ENCODE assay signal across 8 mouse cellular contexts in the genomic region with DNA sequence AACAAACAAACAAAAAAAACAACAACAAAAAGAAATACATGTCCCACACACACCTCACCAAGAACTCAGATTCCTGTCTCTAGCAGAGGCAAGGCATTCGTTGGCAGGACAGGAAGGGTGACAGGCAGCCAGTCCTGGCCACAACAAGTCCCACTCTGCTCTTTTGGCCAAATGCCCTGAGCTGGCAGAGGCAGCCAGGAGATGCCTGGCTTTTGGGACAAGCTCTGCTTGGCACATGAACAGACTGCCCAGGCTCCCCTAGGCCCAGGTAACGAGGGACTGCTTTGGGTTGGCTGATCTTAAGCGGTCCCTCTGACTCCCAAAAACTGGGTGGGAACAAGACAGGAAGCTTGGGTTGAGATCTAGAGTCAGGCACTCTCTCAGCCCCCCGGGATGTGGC. TPM values are rescaled to one million over a fixed set of nuclear protein-coding genes. Genes with fewer than 3 reads are reported as not detected.
DNase-seq lines count a peak whose midpoint lies in the region; ATAC-seq and TF ChIP-seq lines count a peak whose summit lies in the region.

No protein-coding gene starts in this region.

- H3K9me3 ChIP-seq in intestine, embryonic 14.5 days (ENCODE audit: control insufficient read depth, low read length), result no peaks in the 10 kb centered on the region
- no peaks in the 10 kb centered on the region for H3K9me3 ChIP-seq in liver, postnatal 0 days (ENCODE audit: low read length)
- H3K9me3 ChIP-seq in stomach, embryonic 16.5 days (replicated peaks; ENCODE audit: control insufficient read depth, low read length), result no peaks in the 10 kb centered on the region

- intact Hi-C loops in left cerebral cortex, adult 2 months (cut with DNase I), result no loop called here

- WGBS in intestine, embryonic 14.5 days, result 37% methylated on average over 4 of the region's 4 CpGs
- WGBS in liver, postnatal 0 days (ENCODE audit: insufficient replicate concordance), result 30% methylated on average over 4 of the region's 4 CpGs
- 27% methylated on average over 4 of the region's 4 CpGs for WGBS in stomach, embryonic 16.5 days

- ATAC-seq in intestine, embryonic 14.5 days (replicated peaks; ENCODE audit: low FRiP score, low TSS enrichment, low read depth), result no peak
- no peak for ATAC-seq in liver, postnatal 0 days
- ATAC-seq in stomach, embryonic 16.5 days (ENCODE audit: insufficient read depth, low FRiP score), result no peak
- no peak for ATAC-seq in granulocyte monocyte progenitor cell, adult 5-6 weeks (replicated peaks; ENCODE audit: poor library complexity, severe bottlenecking)

- peak overlapping the region; percentile 71 for H3K4me3 ChIP-seq in left cerebral cortex, adult 2 months
- peak overlapping the region; percentile 67 for H3K4me3 ChIP-seq in intestine, embryonic 14.5 days (ENCODE audit: low read depth, low read length)
- H3K4me3 ChIP-seq in liver, postnatal 0 days (ENCODE audit: low read depth, low read length), result peak overlapping the region; percentile 72
- H3K4me3 ChIP-seq in stomach, embryonic 16.5 days (replicated peaks; ENCODE audit: low read length), result peak overlapping the region; percentile 85

- 0 out of 2 replicates have a peak, but pooled peaks cover 4% of the 10 kb centered on the region for H3K36me3 ChIP-seq in intestine, embryonic 14.5 days (ENCODE audit: control insufficient read depth, insufficient read depth, low read length)
- peaks cover 4% of the 10 kb centered on the region; the same call in 1 of the 2 replicates for H3K36me3 ChIP-seq in liver, postnatal 0 days (replicated peaks; ENCODE audit: insufficient read depth, low read length)
- H3K36me3 ChIP-seq in stomach, embryonic 16.5 days (ENCODE audit: control insufficient read depth, insufficient read depth, low read length), result no peaks in the 10 kb centered on the region

- peak overlapping the region; percentile 78 for H3K9ac ChIP-seq in intestine, embryonic 14.5 days (ENCODE audit: low read length)
- peak overlapping the region; percentile 82 for H3K9ac ChIP-seq in liver, postnatal 0 days (replicated peaks)
- peak overlapping the region; percentile 87 for H3K9ac ChIP-seq in stomach, embryonic 16.5 days (ENCODE audit: low read length)

- TF ChIP-seq CTCF in left cerebral cortex, adult 2 months (IDR thresholded peaks at IDR 0.05), result no peak
- no peak for TF ChIP-seq CTCF in liver, postnatal 0 days (IDR thresholded peaks at IDR 0.05; ENCODE audit: low read depth)

- no peaks in the 10 kb centered on the region for H3K27me3 ChIP-seq in intestine, embryonic 14.5 days (replicated peaks; ENCODE audit: control insufficient read depth, insufficient read depth, low read length)
- H3K27me3 ChIP-seq in liver, postnatal 0 days (ENCODE audit: insufficient read depth, low read length), result no peaks in the 10 kb centered on the region
- no peaks in the 10 kb centered on the region for H3K27me3 ChIP-seq in stomach, embryonic 16.5 days (ENCODE audit: control insufficient read depth, insufficient read depth, low read length)

- H3K4me1 ChIP-seq in intestine, embryonic 14.5 days (replicated peaks; ENCODE audit: control insufficient read depth, insufficient read depth, low read length), result peaks cover 34% of the 10 kb centered on the region
- peaks cover 32% of the 10 kb centered on the region for H3K4me1 ChIP-seq in liver, postnatal 0 days (ENCODE audit: insufficient read depth)
- H3K4me1 ChIP-seq in stomach, embryonic 16.5 days (ENCODE audit: control insufficient read depth, insufficient read depth, low read length), result peaks cover 37% of the 10 kb centered on the region

- no peak for TF ChIP-seq EP300 in liver, postnatal 0 days (IDR thresholded peaks at IDR 0.05; ENCODE audit: low read depth)

- no peak for DNase-seq in left cerebral cortex, adult 2 months (ENCODE audit: extremely low spot score in 1 of 2, low spot score in 2 of 2)
- DNase-seq in left cerebral cortex, adult 11 months (ENCODE audit: low spot score), result no peak
- peak; percentile 98 for DNase-seq in cerebellum, adult 11-12 months
- peak; percentile 73 for DNase-seq in gastrocnemius, postnatal 10 days
- no peak for DNase-seq in intestine, embryonic 14.5 days (ENCODE audit: low spot score)
- DNase-seq in liver, postnatal 0 days, result no peak

- H3K27ac ChIP-seq in left cerebral cortex, adult 2 months, result 0 out of 2 replicates have a peak overlapping the region, but pooled peaks have one; percentile 85
- no peak overlapping the region for H3K27ac ChIP-seq in intestine, embryonic 14.5 days (ENCODE audit: low read depth)
- 0 out of 2 replicates have a peak overlapping the region, but pooled peaks have one; percentile 81 for H3K27ac ChIP-seq in liver, postnatal 0 days (ENCODE audit: low read depth)
- H3K27ac ChIP-seq in stomach, embryonic 16.5 days (ENCODE audit: low read length), result no peak overlapping the region

- H3K4me2 ChIP-seq in intestine, embryonic 14.5 days (ENCODE audit: low read length), result peak overlapping the region; percentile 96
- H3K4me2 ChIP-seq in liver, postnatal 0 days (ENCODE audit: low read depth, low read length), result peak overlapping the region; percentile 100
- peak overlapping the region; percentile 88 for H3K4me2 ChIP-seq in stomach, embryonic 16.5 days (ENCODE audit: low read depth, low read length)

RNA-seq across cellular contexts. Expression of a gene that starts 1.3 kb away (rescaled TPM):
- 10 to 100 TPM; 63.3 to 67.9 TPM for total RNA-seq in left cerebral cortex, adult 2 months (2021)
- total RNA-seq in gastrocnemius, postnatal 10 days (2021), result 10 to 100 TPM; 49.7 to 52.2 TPM
- polyA plus RNA-seq in intestine, embryonic 14.5 days (2014; fragmentation: Nextera tagmentation; extraction: Ambion mirVana), result 22.2 and 22.9 TPM in 2 replicates
- 5.1 and 5.8 TPM in 2 replicates for polyA plus RNA-seq in liver, postnatal 0 days (2015; fragmentation: Nextera tagmentation; extraction: Ambion mirVana)
- polyA plus RNA-seq in stomach, embryonic 16.5 days (2015; fragmentation: Nextera tagmentation; extraction: Ambion mirVana), result 19.7 and 20.1 TPM in 2 replicates
- 14.0 and 17.6 TPM in 2 replicates for total RNA-seq in granulocyte monocyte progenitor cell, adult 5-6 weeks (2014; fragmentation: Nextera tagmentation)
- total RNA-seq in granulocyte monocyte progenitor cell, adult 5-6 weeks (2017), result 7.1 and 7.5 TPM in 2 replicates

RNA-seq across cellular contexts. Expression of a gene that starts 34.2 kb away (rescaled TPM):
- total RNA-seq in left cerebral cortex, adult 2 months (2021), result 10 to 100 TPM; 24.6 to 25.4 TPM
- 10 to 100 TPM in 1 of 2 experiments, 1 to 10 TPM in 1; 9.8 to 16.1 TPM for total RNA-seq in gastrocnemius, postnatal 10 days (2021)
- 5.2 and 5.8 TPM in 2 replicates for polyA plus RNA-seq in intestine, embryonic 14.5 days (2014; fragmentation: Nextera tagmentation; extraction: Ambion mirVana)
- polyA plus RNA-seq in liver, postnatal 0 days (2015; fragmentation: Nextera tagmentation; extraction: Ambion mirVana), result 4.9 and 7.8 TPM in 2 replicates
- 5.1 and 5.5 TPM in 2 replicates for polyA plus RNA-seq in stomach, embryonic 16.5 days (2015; fragmentation: Nextera tagmentation; extraction: Ambion mirVana)
- 72.9 and 80.4 TPM in 2 replicates for total RNA-seq in granulocyte monocyte progenitor cell, adult 5-6 weeks (2014; fragmentation: Nextera tagmentation)
- 64.5 and 81.6 TPM in 2 replicates for total RNA-seq in granulocyte monocyte progenitor cell, adult 5-6 weeks (2017)

RNA-seq across cellular contexts. Expression of a gene that starts 37.5 kb away (rescaled TPM):
- total RNA-seq in left cerebral cortex, adult 2 months (2021), result 10 to 100 TPM; 25.9 to 30.2 TPM
- 1 to 10 TPM; 7.2 to 9.5 TPM for total RNA-seq in gastrocnemius, postnatal 10 days (2021)
- 11.6 and 12.8 TPM in 2 replicates for polyA plus RNA-seq in intestine, embryonic 14.5 days (2014; fragmentation: Nextera tagmentation; extraction: Ambion mirVana)
- polyA plus RNA-seq in liver, postnatal 0 days (2015; fragmentation: Nextera tagmentation; extraction: Ambion mirVana), result 52.2 and 53.2 TPM in 2 replicates
- polyA plus RNA-seq in stomach, embryonic 16.5 days (2015; fragmentation: Nextera tagmentation; extraction: Ambion mirVana), result 7.8 and 8.1 TPM in 2 replicates
- total RNA-seq in granulocyte monocyte progenitor cell, adult 5-6 weeks (2014; fragmentation: Nextera tagmentation), result 1.6 and 5.8 TPM in 2 replicates
- total RNA-seq in granulocyte monocyte progenitor cell, adult 5-6 weeks (2017), result 3.9 and 5.2 TPM in 2 replicates

Comparison
In these comparisons a context has a peak if more than half of its experiments do, and no peak if none do; other contexts are left out.
1. DNase-seq: peak in cerebellum, adult 11-12 months (single experiment) and gastrocnemius, postnatal 10 days (single experiment); none in left cerebral cortex, adult 2 months (0 of 2), left cerebral cortex, adult 11 months (single experiment), intestine, embryonic 14.5 days (single experiment) and liver, postnatal 0 days (single experiment).
2. H3K27ac ChIP-seq: peak in left cerebral cortex, adult 2 months (single experiment) and liver, postnatal 0 days (single experiment); none in intestine, embryonic 14.5 days (single experiment) and stomach, embryonic 16.5 days (single experiment).
3. Peak in every context shown above with its lines, with median percentiles within 50 percentile points of each other: H3K4me3 ChIP-seq, H3K4me2 ChIP-seq and H3K9ac ChIP-seq.